Mouse (Mus musculus): ENCODE results near the gene Tstd2. TPM values are rescaled to one million over a fixed set of nuclear protein-coding genes. Genes with fewer than 3 reads are reported as not detected.

Tstd2 gene
- polyA plus RNA-seq, 1 experiment from 2014 or later, result 39.3 TPM

GRCm38 (mm10) chr4:46082555-46082954 is 55.9 kb downstream of the Tstd2 start:
- Histone ChIP-seq H3K4me2 (replicated peaks; ENCODE audit: low read depth, low read length) (no peak overlapping the region), H3K4me1 (replicated peaks; ENCODE audit: control insufficient read depth, insufficient read depth, low read length) (no peaks in the 10 kb centered on the region), H3K9ac (ENCODE audit: low read depth, low read length) (no peak overlapping the region), H3K4me3 (ENCODE audit: low read depth, low read length) (no peak overlapping the region), H3K36me3 (ENCODE audit: control insufficient read depth, insufficient read depth, low read length) (no peaks in the 10 kb centered on the region), H3K9me3 (ENCODE audit: control insufficient read depth, low read length) (no peaks in the 10 kb centered on the region), H3K27ac (ENCODE audit: low read depth, low read length) (no peak overlapping the region), H3K27me3 (ENCODE audit: control insufficient read depth, insufficient read depth, low read length) (no peaks in the 10 kb centered on the region)
- DNase-seq (ENCODE audit: low spot score), result no peak
- no peak for ATAC-seq (ENCODE audit: low FRiP score)
- WGBS, result 82% methylated on average over 11 of the region's 11 CpGs

- 87% methylated on average over 4 of the region's 4 CpGs for WGBS
- no peak for DNase-seq (ENCODE audit: low spot score)
- ATAC-seq (ENCODE audit: low FRiP score), result no peak
Measured at GRCm38 (mm10) chr4:46080261-46080660, 58.2 kb downstream of the Tstd2 start.

GRCm38 (mm10) chr4:46076892-46077291 is 61.6 kb downstream of the Tstd2 start:
- Histone ChIP-seq H3K36me3 (ENCODE audit: control insufficient read depth, insufficient read depth, low read length) (no peaks in the 10 kb centered on the region), H3K9me3 (ENCODE audit: control insufficient read depth, low read length) (no peaks in the 10 kb centered on the region), H3K27me3 (ENCODE audit: control insufficient read depth, insufficient read depth, low read length) (no peaks in the 10 kb centered on the region), H3K27ac (ENCODE audit: low read depth, low read length) (no peak overlapping the region), H3K4me2 (replicated peaks; ENCODE audit: low read depth, low read length) (no peak overlapping the region), H3K4me3 (ENCODE audit: low read depth, low read length) (no peak overlapping the region), H3K4me1 (replicated peaks; ENCODE audit: control insufficient read depth, insufficient read depth, low read length) (no peaks in the 10 kb centered on the region), H3K9ac (ENCODE audit: low read depth, low read length) (no peak overlapping the region)
- DNase-seq (ENCODE audit: low spot score) (no peak), ATAC-seq (ENCODE audit: low FRiP score) (no peak)
- WGBS, result 82% methylated on average over 2 of the region's 2 CpGs

More at GRCm38 (mm10) chr4:46080261-46080660, 58.2 kb downstream of the Tstd2 start:
- H3K36me3 ChIP-seq (ENCODE audit: control insufficient read depth, insufficient read depth, low read length), result no peaks in the 10 kb centered on the region
- H3K4me1 ChIP-seq (replicated peaks; ENCODE audit: control insufficient read depth, insufficient read depth, low read length), result no peaks in the 10 kb centered on the region
- no peaks in the 10 kb centered on the region for H3K27me3 ChIP-seq (ENCODE audit: control insufficient read depth, insufficient read depth, low read length)
- no peak overlapping the region for H3K27ac ChIP-seq (ENCODE audit: low read depth, low read length)
- no peak overlapping the region for H3K4me3 ChIP-seq (ENCODE audit: low read depth, low read length)
- no peak overlapping the region for H3K4me2 ChIP-seq (replicated peaks; ENCODE audit: low read depth, low read length)
- no peak overlapping the region for H3K9ac ChIP-seq (ENCODE audit: low read depth, low read length)
- no peaks in the 10 kb centered on the region for H3K9me3 ChIP-seq (ENCODE audit: control insufficient read depth, low read length)

GRCm38 (mm10) chr4:46075664-46076063 is 62.8 kb downstream of the Tstd2 start:
- Histone ChIP-seq H3K4me1 (replicated peaks; ENCODE audit: control insufficient read depth, insufficient read depth, low read length) (no peaks in the 10 kb centered on the region), H3K9ac (ENCODE audit: low read depth, low read length) (no peak overlapping the region), H3K4me3 (ENCODE audit: low read depth, low read length) (no peak overlapping the region), H3K27ac (ENCODE audit: low read depth, low read length) (no peak overlapping the region), H3K36me3 (ENCODE audit: control insufficient read depth, insufficient read depth, low read length) (no peaks in the 10 kb centered on the region), H3K27me3 (ENCODE audit: control insufficient read depth, insufficient read depth, low read length) (no peaks in the 10 kb centered on the region), H3K9me3 (ENCODE audit: control insufficient read depth, low read length) (no peaks in the 10 kb centered on the region), H3K4me2 (replicated peaks; ENCODE audit: low read depth, low read length) (no peak overlapping the region)
- 88% methylated on average over 3 of the region's 3 CpGs for WGBS
- ATAC-seq (ENCODE audit: low FRiP score) (no peak), DNase-seq (ENCODE audit: low spot score) (no peak)

GRCm38 (mm10) chr4:46073736-46074135 is 64.8 kb downstream of the Tstd2 start:
- DNase-seq (ENCODE audit: low spot score) (no peak), ATAC-seq (ENCODE audit: low FRiP score) (no peak)
- H3K36me3 ChIP-seq (ENCODE audit: control insufficient read depth, insufficient read depth, low read length), result no peaks in the 10 kb centered on the region
- no peak overlapping the region for H3K4me3 ChIP-seq (ENCODE audit: low read depth, low read length)
- no peaks in the 10 kb centered on the region for H3K27me3 ChIP-seq (ENCODE audit: control insufficient read depth, insufficient read depth, low read length)
- no peak overlapping the region for H3K27ac ChIP-seq (ENCODE audit: low read depth, low read length)
- WGBS, result 67% methylated on average over 4 of the region's 4 CpGs
- H3K9ac ChIP-seq (ENCODE audit: low read depth, low read length), result no peak overlapping the region
- H3K4me1 ChIP-seq (replicated peaks; ENCODE audit: control insufficient read depth, insufficient read depth, low read length), result no peaks in the 10 kb centered on the region
- H3K4me2 ChIP-seq (replicated peaks; ENCODE audit: low read depth, low read length), result no peak overlapping the region
- no peaks in the 10 kb centered on the region for H3K9me3 ChIP-seq (ENCODE audit: control insufficient read depth, low read length)

GRCm38 (mm10) chr4:46072631-46073030 is 65.9 kb downstream of the Tstd2 start:
- 90% methylated on average over 6 of the region's 6 CpGs for WGBS
- Histone ChIP-seq H3K27me3 (ENCODE audit: control insufficient read depth, insufficient read depth, low read length) (no peaks in the 10 kb centered on the region), H3K27ac (ENCODE audit: low read depth, low read length) (no peak overlapping the region), H3K4me2 (replicated peaks; ENCODE audit: low read depth, low read length) (no peak overlapping the region), H3K9me3 (ENCODE audit: control insufficient read depth, low read length) (no peaks in the 10 kb centered on the region), H3K4me3 (ENCODE audit: low read depth, low read length) (no peak overlapping the region), H3K4me1 (replicated peaks; ENCODE audit: control insufficient read depth, insufficient read depth, low read length) (no peaks in the 10 kb centered on the region), H3K9ac (ENCODE audit: low read depth, low read length) (no peak overlapping the region), H3K36me3 (ENCODE audit: control insufficient read depth, insufficient read depth, low read length) (no peaks in the 10 kb centered on the region)
- DNase-seq (ENCODE audit: low spot score) (no peak), ATAC-seq (ENCODE audit: low FRiP score) (no peak)

- no peaks in the 10 kb centered on the region for H3K36me3 ChIP-seq (ENCODE audit: control insufficient read depth, insufficient read depth, low read length)
- no peak overlapping the region for H3K4me3 ChIP-seq (ENCODE audit: low read depth, low read length)
- H3K4me1 ChIP-seq (replicated peaks; ENCODE audit: control insufficient read depth, insufficient read depth, low read length), result no peaks in the 10 kb centered on the region
- H3K27ac ChIP-seq (ENCODE audit: low read depth, low read length), result no peak overlapping the region
- H3K9me3 ChIP-seq (ENCODE audit: control insufficient read depth, low read length), result no peaks in the 10 kb centered on the region
- no peak overlapping the region for H3K9ac ChIP-seq (ENCODE audit: low read depth, low read length)
- ATAC-seq (ENCODE audit: low FRiP score) (no peak), DNase-seq (ENCODE audit: low spot score) (no peak)
- H3K27me3 ChIP-seq (ENCODE audit: control insufficient read depth, insufficient read depth, low read length), result no peaks in the 10 kb centered on the region
- 71% methylated on average over 6 of the region's 6 CpGs for WGBS
- no peak overlapping the region for H3K4me2 ChIP-seq (replicated peaks; ENCODE audit: low read depth, low read length)
Measured at GRCm38 (mm10) chr4:46069851-46070482, 68.5 kb downstream of the Tstd2 start.

- ATAC-seq (ENCODE audit: low FRiP score) (no peak), DNase-seq (ENCODE audit: low spot score) (no peak)
- WGBS, result 40% methylated on average over 1 of the region's 1 CpGs
- Histone ChIP-seq H3K27me3 (ENCODE audit: control insufficient read depth, insufficient read depth, low read length) (no peaks in the 10 kb centered on the region), H3K4me3 (ENCODE audit: low read depth, low read length) (no peak overlapping the region), H3K36me3 (ENCODE audit: control insufficient read depth, insufficient read depth, low read length) (no peaks in the 10 kb centered on the region), H3K9me3 (ENCODE audit: control insufficient read depth, low read length) (no peaks in the 10 kb centered on the region), H3K4me1 (replicated peaks; ENCODE audit: control insufficient read depth, insufficient read depth, low read length) (0 out of 2 replicates have a peak, but pooled peaks cover 2% of the 10 kb centered on the region), H3K4me2 (replicated peaks; ENCODE audit: low read depth, low read length) (no peak overlapping the region), H3K27ac (ENCODE audit: low read depth, low read length) (no peak overlapping the region), H3K9ac (ENCODE audit: low read depth, low read length) (no peak overlapping the region)
Measured at GRCm38 (mm10) chr4:46068573-46068972, 69.9 kb downstream of the Tstd2 start.

GRCm38 (mm10) chr4:46068060-46068459 is 70.4 kb downstream of the Tstd2 start:
- no peak overlapping the region for H3K27ac ChIP-seq (ENCODE audit: low read depth, low read length)
- H3K27me3 ChIP-seq (ENCODE audit: control insufficient read depth, insufficient read depth, low read length), result no peaks in the 10 kb centered on the region
- no peak overlapping the region for H3K9ac ChIP-seq (ENCODE audit: low read depth, low read length)
- H3K4me3 ChIP-seq (ENCODE audit: low read depth, low read length), result no peak overlapping the region
- DNase-seq (ENCODE audit: low spot score) (no peak), ATAC-seq (ENCODE audit: low FRiP score) (no peak)
- H3K4me2 ChIP-seq (replicated peaks; ENCODE audit: low read depth, low read length), result no peak overlapping the region
- WGBS, result 88% methylated on average over 3 of the region's 3 CpGs
- no peaks in the 10 kb centered on the region for H3K36me3 ChIP-seq (ENCODE audit: control insufficient read depth, insufficient read depth, low read length)
- 0 out of 2 replicates have a peak, but pooled peaks cover 2% of the 10 kb centered on the region for H3K4me1 ChIP-seq (replicated peaks; ENCODE audit: control insufficient read depth, insufficient read depth, low read length)
- H3K9me3 ChIP-seq (ENCODE audit: control insufficient read depth, low read length), result no peaks in the 10 kb centered on the region
